Mouse (Mus musculus): ENCODE data around the gene Hs3st5. TPM values are rescaled to one million over a fixed set of nuclear protein-coding genes. Genes with fewer than 3 reads are reported as not detected.
"Not testable (repeated sequence)": the region's sequence is repeated elsewhere in the genome, so short reads cannot be mapped to it uniquely, and the experiment has no call there.

Hs3st5 gene
- total and polyA plus RNA-seq, 2 experiments from 2014 or later = 13.0 to 19.2 TPM

DNA sequence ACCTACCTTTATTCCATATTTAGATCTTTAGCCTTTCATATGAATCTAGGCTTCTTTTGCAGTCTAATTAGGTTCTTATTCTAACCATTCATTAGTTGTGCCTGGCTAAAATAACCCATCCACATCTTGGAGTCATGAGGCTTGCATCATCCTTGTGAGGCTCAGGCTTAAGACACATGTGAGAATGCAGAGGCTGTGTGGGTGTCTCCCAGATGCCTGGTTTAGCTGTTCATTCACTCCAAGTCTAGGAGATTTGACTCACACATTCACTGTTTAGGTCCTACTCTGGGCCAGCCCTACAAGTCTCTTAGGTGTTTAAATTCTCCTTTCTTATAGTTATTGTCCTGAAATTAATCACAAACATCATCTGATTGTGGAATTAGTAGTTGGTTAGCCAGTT lies 17.3 kb downstream of the Hs3st5 start:
- Histone ChIP-seq H3K4me3 (ENCODE audit: low read depth, low read length) (no peak overlapping the region), H3K9me3 (ENCODE audit: low read length) (no peaks in the 10 kb centered on the region), H3K9ac (no peak overlapping the region), H3K27me3 (ENCODE audit: insufficient read depth, low read length) (no peaks in the 10 kb centered on the region), H3K36me3 (ENCODE audit: insufficient read depth) (no peaks in the 10 kb centered on the region), H3K4me1 (ENCODE audit: insufficient read depth) (no peaks in the 10 kb centered on the region; the same call in 1 of the 2 replicates), H3K4me2 (ENCODE audit: low read depth) (no peak overlapping the region), H3K27ac (ENCODE audit: low read depth, low read length) (no peak overlapping the region)
- no peak for DNase-seq
- no peak for TF ChIP-seq CTCF (IDR thresholded peaks at IDR 0.05; ENCODE audit: low read depth)
- ATAC-seq = no peak

DNA sequence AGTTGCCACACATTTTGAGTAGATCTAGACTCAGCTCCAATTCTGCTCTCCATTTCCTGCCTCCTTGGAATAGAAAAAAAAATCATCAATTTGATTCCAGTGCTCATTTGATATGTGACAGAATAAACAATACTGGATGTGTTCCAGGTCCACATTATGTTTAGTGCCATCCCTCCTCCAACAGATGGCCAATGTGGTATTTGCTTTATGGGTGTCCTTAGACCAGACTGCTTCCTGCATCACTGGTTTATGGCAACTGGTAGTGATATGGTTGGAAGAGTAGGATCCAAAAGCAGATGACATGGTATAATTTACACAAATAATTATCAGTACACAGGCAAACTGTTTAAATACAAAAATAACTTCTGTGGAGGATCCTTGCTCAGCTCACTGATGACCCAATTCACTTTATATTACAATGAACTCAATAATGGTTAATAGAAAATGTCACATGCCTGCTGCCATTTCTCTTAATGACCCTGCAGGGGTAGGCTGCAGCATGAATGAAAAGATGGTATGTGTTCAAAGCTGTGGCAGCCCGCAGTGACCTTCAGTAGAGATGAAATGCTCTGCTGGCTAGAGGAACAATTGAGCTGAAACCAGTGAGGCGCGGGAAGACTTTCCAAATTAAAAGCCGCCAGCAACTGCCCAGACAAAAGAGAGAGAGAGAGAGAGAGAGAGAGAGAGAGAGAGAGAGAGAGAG lies 27.2 kb downstream of the Hs3st5 start:
- Histone ChIP-seq H3K9ac (no peak overlapping the region), H3K36me3 (ENCODE audit: insufficient read depth) (no peaks in the 10 kb centered on the region), H3K4me2 (ENCODE audit: low read depth) (no peak overlapping the region), H3K9me3 (ENCODE audit: low read length) (no peaks in the 10 kb centered on the region), H3K4me1 (ENCODE audit: insufficient read depth) (no peaks in the 10 kb centered on the region), H3K27me3 (ENCODE audit: insufficient read depth, low read length) (no peaks in the 10 kb centered on the region), H3K4me3 (ENCODE audit: low read depth, low read length) (no peak overlapping the region), H3K27ac (ENCODE audit: low read depth, low read length) (no peak overlapping the region)
- no peak for DNase-seq
- TF ChIP-seq CTCF (IDR thresholded peaks at IDR 0.05; ENCODE audit: low read depth) = no peak
- WGBS = 13% methylated on average over 4 of the region's 4 CpGs
- no peak for ATAC-seq

DNA sequence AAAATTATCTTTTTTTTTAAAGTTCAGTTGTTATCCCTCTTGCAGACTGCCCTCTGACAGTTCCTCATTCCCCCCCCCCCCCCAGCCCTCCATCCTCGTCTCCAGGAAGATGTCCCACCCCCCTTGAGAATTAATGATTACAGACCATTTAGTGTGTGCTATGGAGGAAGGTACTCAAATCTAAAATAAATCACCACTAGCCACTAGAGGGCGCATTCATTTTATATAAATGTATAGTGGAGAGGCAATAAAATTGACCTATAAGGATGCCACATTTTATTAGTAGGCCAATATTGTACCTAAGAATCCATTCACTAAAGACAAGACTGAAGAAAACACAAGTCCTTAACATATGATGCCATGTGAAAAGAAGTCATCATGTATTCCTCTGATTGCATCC lies 40.0 kb downstream of the Hs3st5 start:
- WGBS = 20% methylated on average over 2 of the region's 2 CpGs
- peak; percentile 36 for TF ChIP-seq CTCF (IDR thresholded peaks at IDR 0.05; ENCODE audit: low read depth)
- no peak for ATAC-seq

DNA sequence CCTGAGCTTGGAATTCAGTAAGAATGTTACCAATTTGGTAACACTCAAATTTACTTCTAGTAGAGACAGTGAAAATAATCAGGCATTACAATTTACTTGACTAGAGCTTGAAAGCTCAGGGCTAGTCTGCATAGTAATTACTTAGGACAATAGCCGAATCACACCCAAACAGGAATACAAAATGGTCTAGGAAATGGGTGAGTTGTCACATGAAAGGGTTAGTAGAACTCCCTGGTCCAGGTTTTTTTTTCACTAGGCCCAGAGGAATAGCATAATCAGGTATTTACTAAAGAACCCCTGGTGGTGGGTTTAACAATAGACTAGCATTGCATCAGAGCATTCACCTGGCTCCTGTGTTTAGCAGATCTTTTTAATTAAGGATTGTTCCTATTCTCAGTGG lies 41.1 kb downstream of the Hs3st5 start:
- H3K4me3 ChIP-seq (ENCODE audit: low read depth, low read length); H3K4me2 ChIP-seq (ENCODE audit: low read depth); ATAC-seq; H3K36me3 ChIP-seq (ENCODE audit: insufficient read depth); H3K9ac ChIP-seq; H3K4me1 ChIP-seq (ENCODE audit: insufficient read depth); H3K27me3 ChIP-seq (ENCODE audit: insufficient read depth, low read length); H3K27ac ChIP-seq (ENCODE audit: low read depth, low read length); H3K9me3 ChIP-seq (ENCODE audit: low read length); DNase-seq: not testable (repeated sequence)
- 52% methylated on average over 1 of the region's 1 CpGs for WGBS

More for the DNA sequence above, 40.0 kb downstream of the Hs3st5 start:
- no peak overlapping the region for H3K4me3 ChIP-seq (ENCODE audit: low read depth, low read length)
- H3K27me3 ChIP-seq (ENCODE audit: insufficient read depth, low read length) = no peaks in the 10 kb centered on the region
- H3K9me3 ChIP-seq (ENCODE audit: low read length) = no peaks in the 10 kb centered on the region
- H3K4me1 ChIP-seq (ENCODE audit: insufficient read depth) = no peaks in the 10 kb centered on the region
- peak; percentile 32 for DNase-seq
- no peak overlapping the region for H3K27ac ChIP-seq (ENCODE audit: low read depth, low read length)
- no peak overlapping the region for H3K9ac ChIP-seq
- no peaks in the 10 kb centered on the region for H3K36me3 ChIP-seq (ENCODE audit: insufficient read depth)
- H3K4me2 ChIP-seq (ENCODE audit: low read depth) = no peak overlapping the region

DNA sequence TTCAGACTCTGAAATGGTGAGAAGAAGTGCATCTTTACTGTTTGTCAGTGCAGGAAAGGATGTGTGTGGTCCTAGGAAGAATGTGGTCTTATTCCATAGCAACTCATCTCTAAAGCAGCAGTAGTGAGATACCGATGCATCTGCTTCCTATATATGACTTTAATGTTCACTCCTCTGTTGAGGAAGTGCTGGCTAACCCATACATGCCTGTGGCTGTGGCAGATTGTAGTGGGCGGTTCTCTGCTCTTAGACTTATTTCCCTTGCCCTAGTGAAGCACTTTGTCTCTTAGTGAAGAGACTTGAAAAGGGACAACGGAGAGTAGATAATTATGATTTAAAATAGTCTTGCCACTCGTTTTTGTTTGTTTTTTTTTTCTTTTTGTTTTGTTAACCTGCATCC lies 47.4 kb downstream of the Hs3st5 start:
- Histone ChIP-seq H3K4me2 (ENCODE audit: low read depth) (no peak overlapping the region), H3K36me3 (ENCODE audit: insufficient read depth) (no peaks in the 10 kb centered on the region), H3K9me3 (ENCODE audit: low read length) (no peaks in the 10 kb centered on the region), H3K27ac (ENCODE audit: low read depth, low read length) (no peak overlapping the region), H3K4me1 (ENCODE audit: insufficient read depth) (no peaks in the 10 kb centered on the region), H3K9ac (no peak overlapping the region), H3K27me3 (ENCODE audit: insufficient read depth, low read length) (no peaks in the 10 kb centered on the region), H3K4me3 (ENCODE audit: low read depth, low read length) (no peak overlapping the region)
- ATAC-seq = no peak
- DNase-seq = no peak
- WGBS = 74% methylated on average over 4 of the region's 4 CpGs
- TF ChIP-seq CTCF (IDR thresholded peaks at IDR 0.05; ENCODE audit: low read depth) = no peak

DNA sequence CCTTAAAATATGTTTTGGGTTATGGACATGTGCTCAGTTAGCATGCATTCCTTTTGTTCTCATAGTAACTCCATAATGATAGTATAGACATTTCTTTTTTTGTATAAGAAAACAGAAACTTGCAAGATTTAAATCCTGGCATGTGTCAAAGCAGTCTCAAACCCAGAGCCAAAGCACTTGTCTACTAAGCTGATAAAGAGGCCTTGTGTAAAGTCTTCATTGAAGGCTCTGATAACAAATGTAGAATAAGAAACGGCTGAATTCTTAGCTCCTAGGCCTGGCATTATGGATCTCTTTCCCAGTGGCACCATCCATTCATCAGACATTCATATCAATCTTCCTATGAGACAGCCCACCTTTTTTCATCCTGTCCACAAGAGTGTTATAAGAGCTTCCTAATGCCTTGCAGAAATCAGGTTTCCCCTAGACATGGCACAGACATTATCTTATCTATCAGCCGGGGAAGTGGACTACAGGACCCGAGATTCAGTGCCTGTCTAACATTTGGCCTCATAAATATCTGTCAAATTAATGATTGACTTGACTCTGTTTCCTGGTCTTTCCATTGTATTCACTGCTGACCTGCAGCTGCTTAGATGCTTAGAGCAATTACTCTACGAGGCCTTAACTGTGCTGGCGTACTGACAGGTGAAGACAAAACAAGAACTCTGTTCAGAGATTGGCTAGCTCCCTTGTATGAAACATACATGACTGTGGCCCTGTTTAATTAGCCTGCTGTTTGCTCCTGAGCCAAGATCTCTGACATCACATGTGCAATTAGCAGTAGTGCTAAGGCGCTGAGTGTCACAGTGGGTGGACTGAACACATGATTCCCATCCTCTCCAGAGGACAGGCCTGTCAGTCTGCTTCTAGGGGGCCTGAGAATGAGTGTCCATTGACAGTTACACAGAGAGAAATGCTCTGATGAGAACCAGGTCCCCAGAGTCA lies 48.6 kb downstream of the Hs3st5 start:
- DNase-seq (no peak), ATAC-seq (peak; percentile 53)
- H3K9me3 ChIP-seq (ENCODE audit: low read length) = no peaks in the 10 kb centered on the region
- no peaks in the 10 kb centered on the region for H3K36me3 ChIP-seq (ENCODE audit: insufficient read depth)
- no peaks in the 10 kb centered on the region for H3K27me3 ChIP-seq (ENCODE audit: insufficient read depth, low read length)
- no peak overlapping the region for H3K4me3 ChIP-seq (ENCODE audit: low read depth, low read length)
- H3K4me1 ChIP-seq (ENCODE audit: insufficient read depth) = no peaks in the 10 kb centered on the region
- no peak overlapping the region for H3K9ac ChIP-seq
- H3K4me2 ChIP-seq (ENCODE audit: low read depth) = no peak overlapping the region
- 37% methylated on average over 6 of the region's 6 CpGs for WGBS
- 0 out of 2 replicates have a peak overlapping the region, but pooled peaks have one; percentile 4 for H3K27ac ChIP-seq (ENCODE audit: low read depth, low read length)
- TF ChIP-seq CTCF (IDR thresholded peaks at IDR 0.05; ENCODE audit: low read depth) = no peak

DNA sequence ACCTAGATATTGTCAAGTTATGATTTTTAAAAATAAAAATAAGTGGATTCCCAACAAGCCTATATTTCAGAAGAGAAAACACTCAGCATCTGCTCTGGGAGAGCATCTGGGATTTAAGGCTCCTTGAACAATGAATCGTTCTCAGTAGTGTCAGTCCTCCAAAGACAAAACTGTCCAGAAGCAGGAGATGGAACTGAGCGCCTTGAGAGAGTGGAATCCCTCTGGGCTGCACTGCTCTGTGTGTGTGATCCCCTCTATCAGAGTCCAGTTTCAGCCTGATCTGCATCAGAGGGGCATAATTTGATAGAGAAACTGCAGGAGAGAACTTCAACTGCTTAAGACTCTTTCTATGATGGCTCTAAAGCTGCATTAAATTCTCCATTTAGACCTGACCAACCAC lies 49.5 kb downstream of the Hs3st5 start:
- ATAC-seq (no peak), DNase-seq (no peak)
- H3K36me3 ChIP-seq (ENCODE audit: insufficient read depth) = no peaks in the 10 kb centered on the region

More for the DNA sequence above, 49.5 kb downstream of the Hs3st5 start:
- Histone ChIP-seq H3K4me3 (ENCODE audit: low read depth, low read length) (no peak overlapping the region), H3K9me3 (ENCODE audit: low read length) (no peaks in the 10 kb centered on the region), H3K4me2 (ENCODE audit: low read depth) (no peak overlapping the region), H3K27me3 (ENCODE audit: insufficient read depth, low read length) (no peaks in the 10 kb centered on the region), H3K27ac (ENCODE audit: low read depth, low read length) (no peak overlapping the region), H3K9ac (no peak overlapping the region), H3K4me1 (ENCODE audit: insufficient read depth) (no peaks in the 10 kb centered on the region)
- no peak for TF ChIP-seq CTCF (IDR thresholded peaks at IDR 0.05; ENCODE audit: low read depth)
- 57% methylated on average over 2 of the region's 2 CpGs for WGBS
